Mouse (Mus musculus): ENCODE measurements at regions not wholly inside any gene's neighbourhood (a gene's known extent, or its start where the extent isn't known, plus 50 kb on each side); places are given as distances from the start of the nearest gene placed in this dataset.
A peak's percentile ranks its signal among the peaks of the same experiment; 100 is the strongest.

DNA sequence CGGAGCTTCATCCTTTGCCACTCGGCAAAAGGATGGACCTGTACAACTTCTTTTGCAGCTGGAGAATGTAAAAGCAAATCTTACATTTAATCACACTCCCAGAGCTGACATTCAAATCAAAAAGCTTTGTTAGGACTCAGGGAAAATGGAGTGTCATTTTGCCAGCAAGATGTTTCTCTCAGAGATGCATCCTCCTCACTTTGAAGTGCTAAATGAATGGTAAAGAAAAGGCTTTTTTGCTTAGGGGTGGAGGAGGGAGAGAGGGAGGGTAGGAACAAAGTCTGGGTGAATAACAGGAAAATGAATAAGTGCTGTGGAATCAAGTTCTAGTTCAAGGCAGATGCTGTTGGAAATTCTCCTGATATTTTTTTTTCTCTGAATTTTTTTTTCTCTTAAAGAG is 53.4 kb upstream of the Gria1 start:
- peak; percentile 11 for DNase-seq
- no peak for ATAC-seq (ENCODE audit: low FRiP score, low TSS enrichment)
- Histone ChIP-seq H3K36me3 (ENCODE audit: control insufficient read depth, insufficient read depth, low read length) (no peaks in the 10 kb centered on the region), H3K4me3 (replicated peaks; ENCODE audit: low read depth, low read length) (no peak overlapping the region), H3K27ac (replicated peaks; ENCODE audit: low read depth, low read length) (no peak overlapping the region), H3K4me2 (ENCODE audit: low read length) (no peak overlapping the region), H3K9me3 (ENCODE audit: control insufficient read depth, low read length) (no peaks in the 10 kb centered on the region), H3K4me1 (ENCODE audit: control insufficient read depth, insufficient read depth, low read length) (no peaks in the 10 kb centered on the region), H3K9ac (replicated peaks; ENCODE audit: low read length) (no peak overlapping the region), H3K27me3 (ENCODE audit: control insufficient read depth, insufficient read depth, low read length) (no peaks in the 10 kb centered on the region)
- 85% methylated on average over 2 of the region's 2 CpGs for WGBS

All from midbrain, embryonic 14.5 days (tissue).